Mouse (Mus musculus) olfactory bulb, adult 2 months (tissue): ENCODE measurements around the gene Mgst1.

Experiments used
- CTCF ChIP-seq: fragments of 200-500 bp; IDR thresholded peaks from 2 replicates; pipeline ENCODE4 v1.5.1; 2012; ENCODE audit warnings: low read depth, mild to moderate bottlenecking, low read length, moderate library complexity; ENCODE audit not compliant: insufficient read depth
- POLR2A ChIP-seq: fragments of 200-500 bp; IDR thresholded peaks from 2 replicates; pipeline ENCODE4 v1.6.1; 2012; ENCODE audit warnings: mild to moderate bottlenecking, low read depth, low read length, moderate library complexity; ENCODE audit not compliant: insufficient read depth

DNA sequence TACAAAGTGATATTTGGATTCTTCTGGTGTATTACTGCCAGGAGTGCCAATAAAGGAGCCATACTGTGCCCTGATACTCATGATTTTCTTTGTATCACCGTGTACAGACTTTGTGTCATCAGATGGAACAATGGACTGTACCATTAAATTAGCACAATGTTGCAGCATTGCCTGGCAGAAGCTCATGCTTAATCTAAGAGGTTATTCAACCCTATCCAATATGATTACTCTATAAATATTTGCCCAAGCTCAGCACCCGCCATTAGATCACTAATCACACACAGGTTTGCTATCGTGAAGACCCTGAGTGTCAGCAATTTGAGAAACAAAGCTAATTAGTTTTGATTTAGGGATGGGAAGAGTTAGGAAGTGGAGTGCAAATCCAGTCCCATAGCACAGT, 9.6 kb upstream of the Mgst1 start:
- no peak for TF ChIP-seq CTCF
- TF ChIP-seq POLR2A, result no peak
